In genomic region chr15:43940905-43941304, GRCm38 (mm10) we compare ENCODE assay signal across 26 mouse cellular contexts.
DNase-seq lines count a peak whose midpoint lies in the region; ATAC-seq lines count a peak whose summit lies in the region.
"Had no signal": no experiment of that assay in that cellular context is flagged by ENCODE, and none has a peak within 500 bp of the region (broad histone marks: within the 10 kb centered on the region; RNA-seq: fewer than 3 reads in every experiment).

No protein-coding gene starts in this region.

- no peaks in the 10 kb centered on the region for H3K36me3 ChIP-seq in forebrain, embryonic 14.5 days (ENCODE audit: control insufficient read depth, insufficient read depth, low read length)
- H3K36me3 ChIP-seq in forebrain, embryonic 12.5 days (replicated peaks), result no peaks in the 10 kb centered on the region
- H3K36me3 ChIP-seq in hindbrain, embryonic 16.5 days (ENCODE audit: control insufficient read depth, insufficient read depth, low read length), result no peaks in the 10 kb centered on the region
- no peaks in the 10 kb centered on the region for H3K36me3 ChIP-seq in hindbrain, embryonic 11.5 days (ENCODE audit: control insufficient read depth, insufficient read depth, low read length)
- H3K36me3 ChIP-seq in neural tube, embryonic 13.5 days, result no peaks in the 10 kb centered on the region
- no peaks in the 10 kb centered on the region for H3K36me3 ChIP-seq in intestine, embryonic 15.5 days
- H3K36me3 ChIP-seq: G1E; heart, embryonic 13.5 days; limb, embryonic 10.5 days; limb, embryonic 15.5 days; liver, embryonic 13.5 days had no signal

- H3K4me1 ChIP-seq in forebrain, embryonic 14.5 days (ENCODE audit: control insufficient read depth, insufficient read depth, low read length), result peaks cover 20% of the 10 kb centered on the region
- H3K4me1 ChIP-seq in forebrain, embryonic 12.5 days, result peaks cover 12% of the 10 kb centered on the region
- peaks cover 4% of the 10 kb centered on the region for H3K4me1 ChIP-seq in hindbrain, embryonic 16.5 days (ENCODE audit: control insufficient read depth, insufficient read depth, low read depth, low read length)
- H3K4me1 ChIP-seq in hindbrain, embryonic 11.5 days (replicated peaks; ENCODE audit: control insufficient read depth, insufficient read depth, low read length), result no peaks in the 10 kb centered on the region
- peaks cover 14% of the 10 kb centered on the region for H3K4me1 ChIP-seq in neural tube, embryonic 13.5 days (replicated peaks)
- no peaks in the 10 kb centered on the region for H3K4me1 ChIP-seq in intestine, embryonic 15.5 days (replicated peaks)
- H3K4me1 ChIP-seq: heart, embryonic 13.5 days; limb, embryonic 10.5 days; limb, embryonic 15.5 days; liver, embryonic 13.5 days had no signal

- H3K4me2 ChIP-seq in forebrain, embryonic 14.5 days (ENCODE audit: low read length), result peak overlapping the region; percentile 18; the same call in 1 of the 2 replicates
- H3K4me2 ChIP-seq in forebrain, embryonic 12.5 days, result no peak overlapping the region
- no peak overlapping the region for H3K4me2 ChIP-seq in hindbrain, embryonic 16.5 days (ENCODE audit: low read length)
- no peak overlapping the region for H3K4me2 ChIP-seq in hindbrain, embryonic 11.5 days (replicated peaks; ENCODE audit: low read depth, low read length)
- H3K4me2 ChIP-seq in neural tube, embryonic 13.5 days, result no peak overlapping the region
- no peak overlapping the region for H3K4me2 ChIP-seq in intestine, embryonic 15.5 days (replicated peaks)
- H3K4me2 ChIP-seq: heart, embryonic 13.5 days; limb, embryonic 15.5 days; liver, embryonic 13.5 days had no signal

- DNase-seq in forebrain, embryonic 14.5 days (ENCODE audit: low spot score), result peak; percentile 67
- no peak for DNase-seq in hindbrain, embryonic 11.5 days (ENCODE audit: low spot score)
- no peak for DNase-seq in neural tube, embryonic 10.5 days (ENCODE audit: extremely low spot score, low spot score)
- DNase-seq: adrenal gland, adult 8-10 months; gastrocnemius, postnatal 10 days; heart, postnatal 10 days; kidney, adult 8-10 months; kidney, postnatal 4 days; liver, embryonic 13.5 days; lung, adult 2 months; lung, postnatal 10 days; right cerebral cortex, postnatal 4 days; thymus, adult 18-20 months; thymus, postnatal 25 days had no signal

- ATAC-seq in forebrain, embryonic 14.5 days, result peak; percentile 79
- no peak; the same call in 1 of the 2 replicates for ATAC-seq in forebrain, embryonic 12.5 days (ENCODE audit: low FRiP score)
- no peak for ATAC-seq in hindbrain, embryonic 16.5 days
- no peak for ATAC-seq in hindbrain, embryonic 11.5 days (ENCODE audit: low FRiP score)
- no peak for ATAC-seq in neural tube, embryonic 13.5 days (ENCODE audit: low read depth)
- no peak for ATAC-seq in intestine, embryonic 15.5 days
- ATAC-seq: intestine, embryonic 16.5 days had no signal

- no peaks in the 10 kb centered on the region for H3K27me3 ChIP-seq in forebrain, embryonic 14.5 days (replicated peaks; ENCODE audit: control insufficient read depth, insufficient read depth, low read length)
- H3K27me3 ChIP-seq in forebrain, embryonic 12.5 days, result no peaks in the 10 kb centered on the region
- H3K27me3 ChIP-seq in hindbrain, embryonic 16.5 days (replicated peaks; ENCODE audit: control insufficient read depth, insufficient read depth, low read length), result no peaks in the 10 kb centered on the region; the same call in 1 of the 2 replicates
- H3K27me3 ChIP-seq in hindbrain, embryonic 11.5 days (ENCODE audit: control insufficient read depth, insufficient read depth, low read length), result no peaks in the 10 kb centered on the region
- H3K27me3 ChIP-seq in neural tube, embryonic 13.5 days, result no peaks in the 10 kb centered on the region
- no peaks in the 10 kb centered on the region for H3K27me3 ChIP-seq in intestine, embryonic 15.5 days (replicated peaks)
- H3K27me3 ChIP-seq: heart, embryonic 13.5 days; limb, embryonic 15.5 days; liver, embryonic 13.5 days had no signal

- WGBS in forebrain, embryonic 14.5 days, result 35% methylated on average over 4 of the region's 4 CpGs
- WGBS in forebrain, embryonic 12.5 days, result 71% methylated on average over 4 of the region's 4 CpGs
- 72% methylated on average over 4 of the region's 4 CpGs for WGBS in hindbrain, embryonic 16.5 days
- WGBS in hindbrain, embryonic 11.5 days, result 85% methylated on average over 4 of the region's 4 CpGs
- 75% methylated on average over 4 of the region's 4 CpGs for WGBS in neural tube, embryonic 13.5 days
- 75% methylated on average over 4 of the region's 4 CpGs for WGBS in intestine, embryonic 15.5 days

- H3K9ac ChIP-seq in forebrain, embryonic 14.5 days (ENCODE audit: low read length), result no peak overlapping the region
- no peak overlapping the region for H3K9ac ChIP-seq in forebrain, embryonic 12.5 days
- H3K9ac ChIP-seq in hindbrain, embryonic 16.5 days (ENCODE audit: low read depth, low read length), result no peak overlapping the region
- no peak overlapping the region for H3K9ac ChIP-seq in hindbrain, embryonic 11.5 days (ENCODE audit: low read depth, low read length)
- H3K9ac ChIP-seq in neural tube, embryonic 13.5 days, result no peak overlapping the region
- H3K9ac ChIP-seq in intestine, embryonic 15.5 days, result no peak overlapping the region
- H3K9ac ChIP-seq: heart, embryonic 13.5 days; limb, embryonic 15.5 days; liver, embryonic 13.5 days had no signal

- H3K9me3 ChIP-seq in forebrain, embryonic 14.5 days (replicated peaks; ENCODE audit: control insufficient read depth, low read length), result no peaks in the 10 kb centered on the region
- H3K9me3 ChIP-seq in forebrain, embryonic 12.5 days, result no peaks in the 10 kb centered on the region
- H3K9me3 ChIP-seq in hindbrain, embryonic 16.5 days (ENCODE audit: control insufficient read depth, low read length), result no peaks in the 10 kb centered on the region
- H3K9me3 ChIP-seq in hindbrain, embryonic 11.5 days (ENCODE audit: control insufficient read depth, low read length), result no peaks in the 10 kb centered on the region
- H3K9me3 ChIP-seq in neural tube, embryonic 13.5 days, result no peaks in the 10 kb centered on the region
- no peaks in the 10 kb centered on the region for H3K9me3 ChIP-seq in intestine, embryonic 15.5 days
- H3K9me3 ChIP-seq: G1E; heart, embryonic 13.5 days; limb, embryonic 10.5 days; limb, embryonic 15.5 days; liver, embryonic 13.5 days had no signal

- H3K27ac ChIP-seq in forebrain, embryonic 14.5 days (ENCODE audit: low read depth, low read length), result peak overlapping the region; percentile 78
- H3K27ac ChIP-seq in forebrain, embryonic 12.5 days, result no peak overlapping the region
- H3K27ac ChIP-seq in hindbrain, embryonic 16.5 days (ENCODE audit: low read depth, low read length), result peak overlapping the region; percentile 24; the same call in 1 of the 2 replicates
- no peak overlapping the region for H3K27ac ChIP-seq in hindbrain, embryonic 11.5 days (ENCODE audit: low read depth, low read length)
- H3K27ac ChIP-seq in neural tube, embryonic 13.5 days (replicated peaks), result peak overlapping the region; percentile 39; the same call in 1 of the 2 replicates
- H3K27ac ChIP-seq in intestine, embryonic 15.5 days, result no peak overlapping the region
- H3K27ac ChIP-seq: heart, embryonic 13.5 days; kidney, postnatal 0 days; limb, embryonic 10.5 days; limb, embryonic 15.5 days; liver, embryonic 13.5 days; macrophage; stomach, postnatal 0 days had no signal

- H3K4me3 ChIP-seq in forebrain, embryonic 14.5 days (ENCODE audit: low read depth, low read length), result no peak overlapping the region
- no peak overlapping the region for H3K4me3 ChIP-seq in forebrain, embryonic 12.5 days (replicated peaks)
- H3K4me3 ChIP-seq in hindbrain, embryonic 16.5 days (ENCODE audit: low read length), result no peak overlapping the region
- no peak overlapping the region for H3K4me3 ChIP-seq in hindbrain, embryonic 11.5 days (ENCODE audit: low read depth, low read length)
- no peak overlapping the region for H3K4me3 ChIP-seq in neural tube, embryonic 13.5 days
- no peak overlapping the region for H3K4me3 ChIP-seq in intestine, embryonic 15.5 days (replicated peaks)
- H3K4me3 ChIP-seq: heart, embryonic 13.5 days; limb, embryonic 10.5 days; limb, embryonic 15.5 days; liver, embryonic 13.5 days had no signal

Comparison
In these comparisons a context has a peak if more than half of its experiments do, and no peak if none do; other contexts are left out.
1. H3K27ac ChIP-seq: peak in forebrain, embryonic 14.5 days (single experiment), hindbrain, embryonic 16.5 days (single experiment) and neural tube, embryonic 13.5 days (single experiment); none in forebrain, embryonic 12.5 days (single experiment), hindbrain, embryonic 11.5 days (single experiment) and intestine, embryonic 15.5 days (single experiment).